Mouse (Mus musculus): ENCODE data around the gene Adsl. TPM values are rescaled to one million over a fixed set of nuclear protein-coding genes. Genes with fewer than 3 reads are reported as not detected.
A peak's percentile ranks its signal among the peaks of the same experiment; 100 is the strongest.

The Adsl gene
- total RNA-seq, 2 experiments from 2014 or later: 58.3 to 60.1 TPM

DNA sequence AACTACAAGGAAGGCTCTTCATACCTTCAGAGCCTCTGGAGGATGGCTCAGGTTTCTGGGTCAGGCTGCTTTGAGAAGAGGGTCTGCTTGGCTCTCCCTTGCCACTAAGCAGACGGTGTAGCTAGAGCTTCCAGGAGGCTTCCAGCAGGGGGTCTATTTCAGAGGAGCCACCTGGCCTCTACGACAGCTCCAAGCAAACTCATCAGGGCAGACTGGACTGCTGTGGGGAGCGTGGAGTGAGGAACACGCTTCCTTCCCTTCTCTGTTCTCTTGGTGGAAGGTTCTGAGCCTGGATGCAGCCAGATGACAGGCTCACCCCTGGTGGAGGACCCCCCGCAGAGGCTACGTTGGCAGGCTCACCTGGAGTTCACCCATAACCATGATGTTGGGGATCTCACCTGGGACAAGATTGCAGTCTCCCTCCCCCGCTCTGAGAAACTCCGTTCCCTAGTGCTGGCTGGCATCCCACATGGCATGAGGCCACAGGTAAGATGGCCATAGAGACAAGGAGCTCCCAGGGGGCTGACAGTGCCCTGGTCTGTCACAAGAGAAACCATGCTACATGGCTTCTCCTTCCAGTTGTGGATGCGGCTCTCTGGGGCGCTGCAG lies 57.9 kb downstream of the Adsl start:
- no peak for DNase-seq (ENCODE audit: low spot score in 2 of 2)

- DNase-seq (ENCODE audit: low spot score in 2 of 2): no peak
Observed at GRCm38 (mm10) chr15:81007339-81007738, 59.0 kb downstream of the Adsl start.

- no peak for DNase-seq (ENCODE audit: low spot score in 2 of 2)
Observed at GRCm38 (mm10) chr15:81007905-81008304, 59.6 kb downstream of the Adsl start.

GRCm38 (mm10) chr15:81008689-81009123 lies 60.4 kb downstream of the Adsl start:
- DNase-seq (ENCODE audit: low spot score in 2 of 2): no peak

DNA sequence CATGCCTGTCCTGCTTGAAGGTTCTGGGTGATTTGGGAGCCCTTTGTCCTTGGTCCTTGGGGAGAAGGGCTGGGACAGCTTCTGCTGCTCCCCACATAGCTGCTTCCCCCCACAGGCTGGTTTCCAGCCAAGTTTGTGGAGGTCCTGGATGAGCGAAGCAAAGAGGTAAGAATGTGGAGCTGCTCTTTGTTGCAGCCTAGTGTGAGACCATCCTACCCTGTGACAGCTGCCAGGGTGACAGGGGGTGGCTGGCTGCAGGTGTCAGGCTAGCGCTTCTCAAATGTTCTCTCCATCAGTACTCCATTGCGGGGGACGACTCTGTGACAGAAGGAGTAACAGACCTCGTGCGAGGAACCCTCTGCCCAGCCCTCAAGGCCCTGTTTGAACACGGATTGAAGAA lies 61.8 kb downstream of the Adsl start:
- no peak for DNase-seq (ENCODE audit: low spot score in 2 of 2)

GRCm38 (mm10) chr15:81011523-81011922 lies 63.2 kb downstream of the Adsl start:
- no peak for DNase-seq (ENCODE audit: low spot score in 2 of 2)

DNA sequence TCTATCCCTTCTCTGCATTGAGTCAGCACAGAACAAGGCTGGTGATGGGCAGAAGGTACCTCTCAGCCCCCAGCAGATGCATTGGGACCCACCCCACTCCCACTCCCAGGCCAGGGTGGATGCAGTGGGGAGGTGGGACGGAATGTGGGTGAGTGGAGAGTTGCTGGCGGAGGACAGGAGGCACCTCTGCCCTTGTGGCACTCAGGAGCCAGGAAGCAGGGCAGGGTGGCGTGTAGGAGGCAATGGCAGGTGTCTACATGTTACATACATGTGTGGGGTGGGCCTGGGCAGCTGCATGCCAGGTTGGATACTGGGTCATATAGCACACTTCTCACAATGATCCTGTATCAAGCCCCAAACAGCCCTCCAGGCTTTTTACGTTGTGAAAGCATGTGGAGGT lies 64.1 kb downstream of the Adsl start:
- DNase-seq (ENCODE audit: low spot score in 2 of 2): no peak

DNA sequence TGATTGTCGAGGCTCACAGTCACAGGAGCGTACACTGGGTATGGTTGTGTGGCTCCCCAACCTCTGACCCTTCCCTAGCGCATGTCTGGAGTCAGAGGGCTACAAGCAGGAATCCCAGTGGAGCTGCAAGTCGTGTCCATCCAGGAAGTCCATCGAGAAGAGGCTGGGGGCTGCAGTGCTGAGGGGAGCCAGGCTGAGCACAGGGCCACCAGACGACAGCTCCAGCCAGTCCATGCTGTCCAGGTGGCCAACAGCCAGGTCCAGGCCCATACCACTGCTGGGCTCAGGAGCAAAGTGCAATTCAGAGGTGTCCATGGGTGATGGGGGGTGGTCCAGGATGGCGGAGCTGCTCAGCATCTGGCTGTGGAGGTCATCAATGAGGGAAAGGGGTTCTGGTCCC lies 64.9 kb downstream of the Adsl start:
- no peak for DNase-seq (ENCODE audit: low spot score in 2 of 2)

GRCm38 (mm10) chr15:81015068-81015744 lies 66.9 kb downstream of the Adsl start:
- no peak for DNase-seq (ENCODE audit: low spot score in 2 of 2)

DNA sequence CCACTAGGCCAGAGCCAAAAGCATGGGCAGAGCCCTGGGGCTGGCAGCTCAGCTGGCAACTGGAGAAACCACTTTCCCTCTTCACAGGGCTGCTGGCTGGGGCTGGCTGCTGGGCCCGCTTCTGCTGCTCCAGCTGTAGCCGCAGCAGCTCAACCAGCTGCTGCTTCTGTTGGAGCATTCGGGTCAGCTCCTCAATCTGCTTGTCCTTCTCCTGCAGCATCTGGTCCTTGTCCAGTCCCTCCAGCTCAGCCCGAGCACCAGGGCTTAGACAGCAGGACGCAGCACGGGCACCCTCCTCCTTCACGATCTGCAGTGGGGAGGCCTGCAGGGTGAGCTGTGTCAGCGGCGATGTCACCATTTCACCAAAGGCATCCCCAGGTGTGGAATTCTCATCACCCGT lies 68.2 kb downstream of the Adsl start:
- no peak for DNase-seq (ENCODE audit: low spot score in 2 of 2)

DNA sequence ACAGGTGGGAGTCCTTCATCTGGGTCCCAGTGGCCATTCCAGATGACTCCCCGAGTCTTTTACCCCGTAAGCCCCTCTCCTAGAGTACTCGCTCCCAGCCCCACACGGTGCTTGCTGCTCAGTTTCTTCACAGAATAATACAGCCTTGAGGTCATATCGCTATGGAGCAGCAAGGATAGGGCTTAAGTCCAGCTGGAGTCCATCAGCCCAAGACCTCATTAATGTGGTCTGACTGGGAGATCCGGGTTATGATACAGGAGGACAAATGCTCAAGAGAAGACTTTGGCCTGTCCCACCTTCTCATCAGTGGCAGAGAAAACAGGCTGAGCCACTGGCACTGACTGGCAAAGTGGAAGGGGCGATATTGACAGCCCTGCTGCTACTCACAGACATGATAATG lies 69.0 kb downstream of the Adsl start:
- DNase-seq (ENCODE audit: low spot score in 2 of 2): no peak

Small RNA genes within 50 kb of the gene (microRNA-seq; reads per million reads assigned to microRNA genes)
- gene Mir5113: 18.7 reads per million, percentile 29 among the genes with 10 or more reads in this experiment

Other genes with a start within 250 kb of the Adsl start
- 10 to 100 TPM; 74.2 to 74.3 TPM for gene Tnrc6b, start 237.2 kb upstream of the Adsl start, total RNA-seq (2021)
- gene Sgsm3, start 29.3 kb downstream of the Adsl start, total RNA-seq (2021): 10 to 100 TPM; 22.1 to 26.5 TPM
- gene Mrtfa, start 242.3 kb downstream of the Adsl start, total RNA-seq (2021): 10 to 100 TPM; 33.0 to 39.1 TPM

Data from adrenal gland, postnatal 4 days (tissue).